Mouse (Mus musculus) C2C12 (cell line): ENCODE data around the gene Gm5136.

Source experiments
- CEBPB ChIP-seq: IDR thresholded peaks from one replicate; pipeline ENCODE4 v1.6.1; 2011; ENCODE audit warnings: low read depth, mild to moderate bottlenecking, control low read depth, moderate library complexity
- CTCF ChIP-seq: IDR thresholded peaks from one replicate; pipeline ENCODE4 v1.5.1; 2011; ENCODE audit not compliant: control insufficient read depth, insufficient read depth, insufficient read length
- FOSL1 ChIP-seq: IDR thresholded peaks from one replicate; pipeline ENCODE4 v1.8.0; 2011; ENCODE audit warnings: mild to moderate bottlenecking, low read length; ENCODE audit not compliant: poor library complexity, insufficient read depth, severe bottlenecking
- MAX ChIP-seq: IDR thresholded peaks from one replicate; pipeline ENCODE4 v1.6.1; 2011; ENCODE audit warnings: mild to moderate bottlenecking, control low read depth
- MYOG ChIP-seq: IDR thresholded peaks from one replicate; pipeline ENCODE4 v1.6.1; 2011; ENCODE audit not compliant: control insufficient read depth, insufficient read length; ENCODE audit errors: extremely low read depth
- USF1 ChIP-seq: IDR thresholded peaks from one replicate; pipeline ENCODE4 v1.6.1; 2011; ENCODE audit warnings: low read depth, mild to moderate bottlenecking, control low read depth, moderate library complexity

DNA sequence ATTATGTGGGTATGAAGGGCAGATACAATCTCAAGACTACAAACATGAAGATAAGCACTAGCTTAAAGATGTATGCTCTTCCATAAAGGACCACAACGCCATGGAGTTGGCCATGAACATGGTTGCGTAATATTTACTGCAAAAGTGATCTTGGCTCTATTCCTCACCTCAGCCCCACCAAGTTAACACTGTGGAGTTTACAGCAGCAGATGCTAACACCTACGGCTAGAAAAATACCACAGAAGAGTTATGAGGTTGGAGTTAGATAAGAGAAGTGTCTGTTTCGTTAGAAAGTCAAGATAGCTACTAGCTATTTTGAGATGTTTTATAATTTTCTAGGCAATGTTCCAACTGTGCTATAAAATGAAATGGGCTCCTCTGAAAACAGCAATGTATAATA lies 43.1 kb downstream of the Gm5136 start:
- TF ChIP-seq CTCF (no peak), MAX (no peak), CEBPB (peak; percentile 42), MYOG (no peak), USF1 (no peak), FOSL1 (no peak)
